Mouse (Mus musculus): ENCODE measurements around the gene D1Pas1. TPM values are rescaled to one million over a fixed set of nuclear protein-coding genes. Genes with fewer than 3 reads are reported as not detected.

Gene D1Pas1
- total RNA-seq (2012; rRNA removed) = 10.3 and 13.9 TPM in 2 replicates

DNA sequence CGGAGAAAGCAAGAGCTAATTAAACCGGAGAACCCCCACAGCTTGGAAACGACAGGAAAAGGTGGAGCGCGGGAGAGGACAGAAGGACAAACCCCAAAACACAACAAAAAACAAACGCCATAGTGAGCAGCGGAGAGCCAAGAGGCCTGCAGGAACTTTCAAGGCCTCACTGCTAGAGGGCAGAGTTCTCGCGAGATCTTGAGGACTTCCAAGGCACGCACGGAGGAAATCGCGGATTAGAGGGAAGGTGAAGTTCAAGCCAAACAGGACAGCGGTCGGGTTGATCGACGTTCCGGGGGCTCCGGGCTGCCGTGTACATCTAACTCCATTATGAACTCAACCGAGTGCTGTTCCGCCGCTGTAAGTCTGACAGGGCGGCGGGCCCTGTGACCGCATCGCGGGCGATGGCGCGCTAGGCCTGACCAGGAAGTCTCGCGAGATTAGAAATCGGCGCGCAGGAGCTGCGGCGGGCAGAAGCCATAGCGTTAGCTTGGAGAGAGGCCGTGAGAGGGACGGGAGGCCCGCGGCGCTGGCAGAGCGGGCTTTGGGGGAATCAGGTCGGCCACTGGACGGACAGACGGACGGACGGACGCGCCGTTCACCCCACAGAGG, at the start of gene D1Pas1:
TSS of gene D1Pas1 (plus strand) at position 216 of the 612 bp plus-strand sequence.
- Histone ChIP-seq H3K4me1 (ENCODE audit: control insufficient read depth in 2 of 2, insufficient read depth in 2 of 2, low read length in 2 of 2, poor library complexity in 1 of 2) (peaks cover 0 to 3% of the 10 kb centered on the region in 2 experiments; a peak in 1 of 4 replicates), H3K36me3 (ENCODE audit: control insufficient read depth, insufficient read depth, low read length, poor library complexity, severe bottlenecking) (peaks cover 10% of the 10 kb centered on the region), H3K9ac (ENCODE audit: insufficient read depth, low read depth, low read length, poor library complexity, severe bottlenecking) (peak within 1 kb of the TSS; percentile 86), H3K27ac (ENCODE audit: insufficient read depth, low read depth, low read length, poor library complexity, severe bottlenecking) (peak within 1 kb of the TSS; percentile 9; the same call in 1 of the 2 replicates), H3K9me3 (ENCODE audit: control insufficient read depth, insufficient read depth, low read depth, low read length) (no peaks in the 10 kb centered on the region), H3K4me3 (ENCODE audit: insufficient read depth in 1 of 2, low read depth in 1 of 2, low read length in 2 of 2, poor library complexity in 1 of 2, severe bottlenecking in 1 of 2) (peak within 1 kb of the TSS; percentile 59 to 70)
- TF ChIP-seq HCFC1 (IDR thresholded peaks at IDR 0.05; ENCODE audit: borderline replicate concordance, insufficient read depth, low read length) = peak; percentile 23; the same call in 1 of the 2 replicates
- no peak for TF ChIP-seq MAFK (IDR thresholded peaks at IDR 0.05; ENCODE audit: insufficient read depth, low read depth, low read length)
- TF ChIP-seq CHD2 (IDR thresholded peaks at IDR 0.05; ENCODE audit: low read depth, low read length) = peak; percentile 94
- no peak for TF ChIP-seq ZNF384 (IDR thresholded peaks at IDR 0.05; ENCODE audit: low read depth, low read length)
- no peak for TF ChIP-seq ZC3H11A (IDR thresholded peaks at IDR 0.05; ENCODE audit: borderline replicate concordance, low read depth, low read length)
- in situ Hi-C loops (cut with MboI; ENCODE audit: low sequenced_read_pairs in 2 of 2, unreplicated experiment in 2 of 2) = loop anchor here (10.0 to 25.0 kb wide), 2 partner anchors 130 to 133 kb away; no protein-coding TSS in a partner anchor
- peak; percentile 68 for DNase-seq (ENCODE audit: low read depth, low spot score)

DNA sequence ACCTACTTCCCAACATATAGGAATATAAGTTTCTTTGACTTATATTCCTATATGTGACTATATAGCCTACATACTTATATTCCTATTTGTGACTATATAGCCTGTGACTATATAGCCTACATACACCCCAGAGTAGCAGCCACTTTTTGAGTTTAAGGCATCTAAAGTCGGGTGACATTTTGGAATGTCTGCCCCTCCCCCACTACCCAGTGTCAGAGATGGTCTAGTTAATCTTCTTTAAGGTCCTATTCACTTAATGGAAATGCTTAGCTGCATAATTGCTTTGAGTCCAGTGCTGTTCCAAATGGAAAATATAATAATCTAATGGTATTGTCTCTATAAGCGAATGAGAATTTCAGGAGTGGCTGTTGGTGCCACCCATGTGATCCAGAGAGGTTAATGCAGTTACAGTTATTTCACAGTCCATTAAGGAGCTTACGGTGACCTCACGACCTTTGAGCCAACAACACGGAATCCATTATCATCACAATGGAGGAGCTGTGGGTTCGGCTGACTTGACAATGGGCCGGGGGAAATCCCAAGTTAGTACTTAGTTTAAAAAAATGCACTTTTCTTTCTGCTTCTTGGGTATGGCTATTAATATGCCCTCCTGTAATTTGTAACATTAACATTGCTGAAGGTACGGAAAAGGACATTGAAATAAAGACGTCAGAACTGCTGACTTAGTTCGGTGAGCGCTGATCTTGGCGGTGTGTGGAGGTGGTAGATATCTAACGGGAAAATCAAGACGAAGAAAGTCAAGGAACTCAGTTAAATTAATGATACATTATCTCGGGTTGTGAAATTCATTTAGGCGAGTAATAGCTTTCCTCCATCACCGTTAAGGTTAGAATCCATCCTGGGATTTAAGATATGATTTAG, 44.5 kb upstream of the D1Pas1 start:
- in situ Hi-C loops (cut with MboI; ENCODE audit: low sequenced_read_pairs in 2 of 2, unreplicated experiment in 2 of 2) = no loop called here
- H3K9ac ChIP-seq (ENCODE audit: insufficient read depth, low read depth, low read length, poor library complexity, severe bottlenecking) = no peak overlapping the region
- peak; percentile 62 for DNase-seq (ENCODE audit: low read depth, low spot score)
- TF ChIP-seq HCFC1 (IDR thresholded peaks at IDR 0.05; ENCODE audit: borderline replicate concordance, insufficient read depth, low read length) (no peak), ZC3H11A (IDR thresholded peaks at IDR 0.05; ENCODE audit: borderline replicate concordance, low read depth, low read length) (no peak), ZNF384 (IDR thresholded peaks at IDR 0.05; ENCODE audit: low read depth, low read length) (peak; percentile 74; the same call in 1 of the 2 replicates), CHD2 (IDR thresholded peaks at IDR 0.05; ENCODE audit: low read depth, low read length) (peak; percentile 44; the same call in 1 of the 2 replicates), MAFK (IDR thresholded peaks at IDR 0.05; ENCODE audit: insufficient read depth, low read depth, low read length) (0 out of 2 replicates have a peak, but pooled peaks have one; percentile 35)
- no peaks in the 10 kb centered on the region for H3K36me3 ChIP-seq (ENCODE audit: control insufficient read depth, insufficient read depth, low read length, poor library complexity, severe bottlenecking)
- no peak overlapping the region for H3K27ac ChIP-seq (ENCODE audit: insufficient read depth, low read depth, low read length, poor library complexity, severe bottlenecking)
- H3K4me3 ChIP-seq (ENCODE audit: insufficient read depth in 1 of 2, low read depth in 1 of 2, low read length in 2 of 2, poor library complexity in 1 of 2, severe bottlenecking in 1 of 2) = peak overlapping the region in 1 of 2 experiments; percentile 28; a peak in 1 of 4 replicates
- no peaks in the 10 kb centered on the region for H3K9me3 ChIP-seq (ENCODE audit: control insufficient read depth, insufficient read depth, low read depth, low read length)
- peaks cover 6 to 9% of the 10 kb centered on the region in 2 experiments; a peak in 3 of 4 replicates for H3K4me1 ChIP-seq (ENCODE audit: control insufficient read depth in 2 of 2, insufficient read depth in 2 of 2, low read length in 2 of 2, poor library complexity in 1 of 2)

DNA sequence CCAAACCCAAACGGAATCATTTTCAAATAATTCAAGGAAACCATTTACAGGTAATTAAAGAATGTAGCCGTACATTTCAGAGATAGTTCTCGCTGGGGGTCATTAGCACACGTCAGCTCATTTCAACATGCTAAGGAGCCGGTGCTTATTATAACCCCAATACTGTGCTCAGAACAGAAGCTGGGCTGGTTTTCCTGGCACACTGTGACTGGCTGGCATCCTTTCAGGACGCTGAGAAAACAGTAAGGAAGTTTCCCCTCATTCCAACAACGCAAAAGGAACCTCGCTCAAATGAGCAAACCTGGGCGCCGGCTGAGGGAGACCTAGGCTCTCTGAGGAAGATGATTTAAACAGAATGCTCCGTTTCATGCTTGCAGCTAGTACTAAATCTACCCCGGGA, 43.2 kb upstream of the D1Pas1 start:
- in situ Hi-C loops (cut with MboI; ENCODE audit: low sequenced_read_pairs in 2 of 2, unreplicated experiment in 2 of 2) = no loop called here
- TF ChIP-seq ZNF384 (IDR thresholded peaks at IDR 0.05; ENCODE audit: low read depth, low read length) = no peak
- TF ChIP-seq MAFK (IDR thresholded peaks at IDR 0.05; ENCODE audit: insufficient read depth, low read depth, low read length) = no peak
- no peak for TF ChIP-seq CHD2 (IDR thresholded peaks at IDR 0.05; ENCODE audit: low read depth, low read length)
- no peak for TF ChIP-seq HCFC1 (IDR thresholded peaks at IDR 0.05; ENCODE audit: borderline replicate concordance, insufficient read depth, low read length)
- no peak for TF ChIP-seq ZC3H11A (IDR thresholded peaks at IDR 0.05; ENCODE audit: borderline replicate concordance, low read depth, low read length)
- peaks cover 6 to 9% of the 10 kb centered on the region in 2 experiments; a peak in 3 of 4 replicates for H3K4me1 ChIP-seq (ENCODE audit: control insufficient read depth in 2 of 2, insufficient read depth in 2 of 2, low read length in 2 of 2, poor library complexity in 1 of 2)
- no peaks in the 10 kb centered on the region for H3K36me3 ChIP-seq (ENCODE audit: control insufficient read depth, insufficient read depth, low read length, poor library complexity, severe bottlenecking)
- no peaks in the 10 kb centered on the region for H3K9me3 ChIP-seq (ENCODE audit: control insufficient read depth, insufficient read depth, low read depth, low read length)
- DNase-seq (ENCODE audit: low read depth, low spot score) = no peak
- no peak overlapping the region for H3K4me3 ChIP-seq (ENCODE audit: insufficient read depth in 1 of 2, low read depth in 1 of 2, low read length in 2 of 2, poor library complexity in 1 of 2, severe bottlenecking in 1 of 2)
- no peak overlapping the region for H3K9ac ChIP-seq (ENCODE audit: insufficient read depth, low read depth, low read length, poor library complexity, severe bottlenecking)
- no peak overlapping the region for H3K27ac ChIP-seq (ENCODE audit: insufficient read depth, low read depth, low read length, poor library complexity, severe bottlenecking)

DNA sequence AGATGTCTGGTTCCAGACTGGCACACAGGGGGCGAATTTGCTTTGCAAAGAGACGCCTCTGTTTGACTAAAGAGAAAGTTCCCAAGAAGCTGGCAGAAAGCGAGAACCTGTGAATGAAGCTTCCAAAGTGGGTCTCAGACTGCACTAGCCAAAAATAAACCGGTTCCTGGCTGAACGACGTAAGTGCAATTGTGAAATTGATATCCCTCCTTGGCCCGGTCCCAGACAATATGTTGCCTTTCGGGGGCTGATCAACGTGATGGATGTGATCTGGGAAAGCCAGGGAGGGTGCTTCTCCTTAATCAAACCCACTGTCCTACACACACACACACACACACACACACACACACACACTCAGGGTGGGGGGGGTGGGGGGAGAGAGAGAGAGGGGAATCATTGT, 41.8 kb upstream of the D1Pas1 start:
- TF ChIP-seq MAFK (IDR thresholded peaks at IDR 0.05; ENCODE audit: insufficient read depth, low read depth, low read length) (no peak), CHD2 (IDR thresholded peaks at IDR 0.05; ENCODE audit: low read depth, low read length) (no peak), HCFC1 (IDR thresholded peaks at IDR 0.05; ENCODE audit: borderline replicate concordance, insufficient read depth, low read length) (no peak), ZNF384 (IDR thresholded peaks at IDR 0.05; ENCODE audit: low read depth, low read length) (no peak), ZC3H11A (IDR thresholded peaks at IDR 0.05; ENCODE audit: borderline replicate concordance, low read depth, low read length) (no peak)
- no peak overlapping the region for H3K4me3 ChIP-seq (ENCODE audit: insufficient read depth in 1 of 2, low read depth in 1 of 2, low read length in 2 of 2, poor library complexity in 1 of 2, severe bottlenecking in 1 of 2)
- in situ Hi-C loops (cut with MboI; ENCODE audit: low sequenced_read_pairs in 2 of 2, unreplicated experiment in 2 of 2) = no loop called here
- no peak for DNase-seq (ENCODE audit: low read depth, low spot score)
- H3K4me1 ChIP-seq (ENCODE audit: control insufficient read depth in 2 of 2, insufficient read depth in 2 of 2, low read length in 2 of 2, poor library complexity in 1 of 2) = peaks cover 8 to 9% of the 10 kb centered on the region in 2 experiments; a peak in 3 of 4 replicates
- no peaks in the 10 kb centered on the region for H3K9me3 ChIP-seq (ENCODE audit: control insufficient read depth, insufficient read depth, low read depth, low read length)
- no peaks in the 10 kb centered on the region for H3K36me3 ChIP-seq (ENCODE audit: control insufficient read depth, insufficient read depth, low read length, poor library complexity, severe bottlenecking)
- H3K27ac ChIP-seq (ENCODE audit: insufficient read depth, low read depth, low read length, poor library complexity, severe bottlenecking) = no peak overlapping the region
- no peak overlapping the region for H3K9ac ChIP-seq (ENCODE audit: insufficient read depth, low read depth, low read length, poor library complexity, severe bottlenecking)

All from ES-E14 (cell line).